Mouse (Mus musculus): ENCODE results near the gene Gm21834. TPM values are rescaled to one million over a fixed set of nuclear protein-coding genes. Genes with fewer than 3 reads are reported as not detected.

Gm21834 gene
- not detected in 2 replicates for polyA plus RNA-seq (2012; ENCODE audit: insufficient read depth, low replicate concordance)

DNA sequence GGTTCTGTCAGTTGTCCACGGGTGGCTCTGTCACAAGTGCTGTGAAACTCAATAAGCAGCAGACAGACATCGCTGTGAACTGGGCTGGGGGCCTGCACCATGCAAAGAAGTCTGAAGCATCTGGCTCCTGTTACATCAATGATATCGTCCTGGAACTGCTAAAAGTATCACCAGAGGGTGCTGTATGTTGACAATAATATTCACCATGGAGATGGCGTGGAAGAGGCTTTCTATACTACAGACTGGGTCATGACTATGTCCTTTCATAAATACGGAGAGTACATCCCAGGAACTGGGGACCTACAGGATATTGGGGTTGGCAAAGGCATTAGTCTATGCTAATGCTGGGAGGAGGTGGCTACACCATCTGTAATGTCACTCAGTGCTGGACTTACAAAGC lies at the start of gene Gm21834:
Gene Gm21834, minus strand, starts transcription at position 101 of the 400 bp plus-strand sequence.
- Histone ChIP-seq H3K4me3 (replicated peaks) (no peak within 1 kb of the TSS), H3K36me3 (replicated peaks; ENCODE audit: low read length) (no peaks in the 10 kb centered on the region), H3K9me3 (no peaks in the 10 kb centered on the region), H3K4me1 (no peaks in the 10 kb centered on the region), H3K27me3 (replicated peaks) (no peaks in the 10 kb centered on the region)
- TF ChIP-seq FLI1 (IDR thresholded peaks at IDR 0.05; ENCODE audit: low read length) = no peak
- TF ChIP-seq GATA1 (IDR thresholded peaks at IDR 0.05; ENCODE audit: borderline replicate concordance, low read length) = no peak

DNA sequence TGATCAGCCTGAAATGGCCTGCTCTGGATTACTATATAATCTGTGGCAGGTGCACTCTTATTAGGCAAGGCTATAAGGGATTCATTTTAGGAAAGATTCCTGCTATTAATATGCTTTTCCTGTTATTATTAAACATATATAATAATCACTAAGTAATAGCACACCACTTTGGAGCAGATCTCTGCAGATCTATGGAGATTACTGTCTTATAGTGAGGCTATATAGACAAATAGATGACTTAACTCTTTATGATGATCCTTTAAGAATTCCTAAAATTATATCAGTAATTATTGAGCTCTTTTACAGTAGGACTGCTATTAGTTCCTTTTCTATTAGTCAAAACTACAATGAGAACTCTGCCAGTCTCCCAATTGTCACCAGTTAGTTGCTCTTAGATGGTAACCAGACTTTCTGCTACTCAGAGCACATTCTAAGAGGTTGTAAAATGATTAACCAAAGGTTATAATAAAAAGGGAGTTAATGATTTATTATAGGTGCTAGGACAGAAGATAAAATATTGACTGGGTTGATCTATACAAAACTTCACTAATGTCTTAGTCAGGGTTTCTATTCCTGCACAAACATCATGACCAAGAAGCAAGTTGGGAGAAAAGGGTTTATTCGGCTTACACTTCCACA lies 46.3 kb upstream of the Gm21834 start:
- peaks cover 4% of the 10 kb centered on the region; the same call in 1 of the 2 replicates for H3K9me3 ChIP-seq
- TF ChIP-seq FLI1 (IDR thresholded peaks at IDR 0.05; ENCODE audit: low read length) = no peak
- TF ChIP-seq GATA1 (IDR thresholded peaks at IDR 0.05; ENCODE audit: borderline replicate concordance, low read length) = no peak
- H3K36me3 ChIP-seq (replicated peaks; ENCODE audit: low read length) = no peaks in the 10 kb centered on the region
- H3K27me3 ChIP-seq (replicated peaks) = no peaks in the 10 kb centered on the region
- H3K4me3 ChIP-seq (replicated peaks) = no peak overlapping the region
- H3K4me1 ChIP-seq = no peaks in the 10 kb centered on the region

DNA sequence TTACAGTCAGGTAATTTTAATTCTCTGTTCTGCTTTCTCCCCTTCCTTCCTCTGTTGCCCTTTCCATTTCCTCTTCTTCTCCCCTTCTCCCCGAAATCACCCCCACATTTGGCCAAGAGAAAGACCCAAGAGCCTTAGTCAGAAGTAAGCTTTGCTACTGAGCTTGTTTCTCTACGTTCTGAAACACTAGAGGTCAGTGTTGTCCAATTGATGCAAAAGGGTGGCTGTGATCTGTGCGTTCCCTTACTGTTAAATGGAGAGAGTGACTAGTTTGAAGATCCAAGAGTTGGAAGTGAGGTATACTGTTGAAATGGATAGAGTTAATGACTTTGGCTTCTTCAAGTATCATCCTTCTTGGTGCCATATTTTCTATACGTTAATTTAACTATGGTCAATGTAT lies 28.9 kb upstream of the Gm21834 start:
- Histone ChIP-seq H3K4me1 (no peaks in the 10 kb centered on the region), H3K27me3 (replicated peaks) (no peaks in the 10 kb centered on the region), H3K4me3 (replicated peaks) (no peak overlapping the region), H3K9me3 (no peaks in the 10 kb centered on the region), H3K36me3 (replicated peaks; ENCODE audit: low read length) (no peaks in the 10 kb centered on the region)
- TF ChIP-seq FLI1 (IDR thresholded peaks at IDR 0.05; ENCODE audit: low read length) (no peak), GATA1 (IDR thresholded peaks at IDR 0.05; ENCODE audit: borderline replicate concordance, low read length) (no peak)

DNA sequence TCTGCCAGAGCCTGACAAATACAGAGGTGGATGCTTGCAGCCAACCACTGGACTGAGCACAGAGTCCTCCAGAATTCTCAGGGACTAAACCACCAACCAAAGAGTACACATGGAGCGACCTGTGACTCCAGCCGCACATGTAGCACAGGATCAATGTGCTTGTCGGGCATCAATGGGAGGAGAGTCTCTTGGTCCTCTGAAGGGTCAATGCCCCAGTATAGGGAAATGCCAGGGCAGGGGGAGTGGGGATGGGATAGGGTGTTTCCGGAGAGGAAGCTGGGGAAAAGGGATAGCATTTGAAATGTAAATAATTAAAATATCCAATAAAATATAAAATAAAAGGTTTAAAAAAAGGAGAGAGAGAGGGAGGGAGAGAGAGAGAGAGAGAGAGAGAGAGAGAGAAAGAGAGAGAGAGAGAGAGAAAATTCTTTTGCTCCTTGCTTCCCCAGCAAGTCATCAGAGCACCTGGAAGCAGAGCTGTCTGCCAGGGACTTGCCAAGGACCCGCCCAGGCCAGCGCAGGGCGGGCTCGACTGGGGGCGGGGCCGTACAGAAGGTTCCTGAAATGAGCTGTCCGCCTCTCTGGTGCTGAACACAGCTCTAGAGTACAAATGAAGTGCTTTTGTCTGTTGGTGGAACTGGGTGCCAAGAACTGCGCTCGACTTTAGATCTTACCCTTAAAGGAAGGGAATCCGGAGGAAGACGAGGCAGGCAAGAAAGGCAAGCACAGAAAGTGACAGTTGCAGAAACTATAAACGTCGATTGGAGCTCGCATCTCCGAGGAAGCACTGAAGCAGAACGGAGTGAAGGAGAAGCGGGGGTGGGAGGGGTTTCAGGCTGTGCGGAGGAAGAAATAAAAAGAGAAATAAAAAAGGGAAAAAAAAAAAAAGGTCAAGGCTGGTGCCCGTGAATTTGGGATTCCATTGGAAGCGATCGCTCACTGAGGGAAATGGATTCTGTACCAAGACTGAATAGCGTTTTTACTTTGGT lies 26.9 kb upstream of the Gm21834 start, which contains the start of gene Cntnap5c:
Gene Cntnap5c, plus strand, starts transcription at position 949 of the 989 bp plus-strand sequence.
- H3K27me3 ChIP-seq (replicated peaks) = no peaks in the 10 kb centered on the region
- no peaks in the 10 kb centered on the region for H3K9me3 ChIP-seq
- TF ChIP-seq GATA1 (IDR thresholded peaks at IDR 0.05; ENCODE audit: borderline replicate concordance, low read length) (no peak), FLI1 (IDR thresholded peaks at IDR 0.05; ENCODE audit: low read length) (no peak)
- no peaks in the 10 kb centered on the region for H3K4me1 ChIP-seq
- no peak within 1 kb of the TSS for H3K4me3 ChIP-seq (replicated peaks)
- H3K36me3 ChIP-seq (replicated peaks; ENCODE audit: low read length) = no peaks in the 10 kb centered on the region

DNA sequence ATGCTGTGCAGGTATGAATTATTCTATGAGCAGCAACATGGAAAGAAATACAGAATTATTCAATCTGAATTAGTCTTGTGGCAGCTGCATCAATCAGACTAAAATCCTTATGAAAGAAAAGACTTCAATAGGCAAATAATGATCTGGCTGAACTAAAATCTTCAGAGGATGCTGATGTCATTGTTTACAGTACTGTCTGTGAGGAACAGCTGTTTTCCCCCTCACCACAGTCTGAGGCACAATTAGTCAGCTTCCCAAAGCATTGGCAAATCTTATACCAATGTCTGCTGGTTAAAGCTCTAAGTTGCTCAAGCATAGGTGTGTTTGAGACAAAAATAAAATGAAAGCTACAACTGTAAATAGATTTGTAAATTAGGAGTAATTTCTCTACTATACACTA lies 25.3 kb upstream of the Gm21834 start:
- no peak overlapping the region for H3K4me3 ChIP-seq (replicated peaks)
- no peaks in the 10 kb centered on the region for H3K36me3 ChIP-seq (replicated peaks; ENCODE audit: low read length)
- H3K4me1 ChIP-seq = no peaks in the 10 kb centered on the region
- H3K27me3 ChIP-seq (replicated peaks) = no peaks in the 10 kb centered on the region
- TF ChIP-seq GATA1 (IDR thresholded peaks at IDR 0.05; ENCODE audit: borderline replicate concordance, low read length) (no peak), FLI1 (IDR thresholded peaks at IDR 0.05; ENCODE audit: low read length) (no peak)
- no peaks in the 10 kb centered on the region for H3K9me3 ChIP-seq

DNA sequence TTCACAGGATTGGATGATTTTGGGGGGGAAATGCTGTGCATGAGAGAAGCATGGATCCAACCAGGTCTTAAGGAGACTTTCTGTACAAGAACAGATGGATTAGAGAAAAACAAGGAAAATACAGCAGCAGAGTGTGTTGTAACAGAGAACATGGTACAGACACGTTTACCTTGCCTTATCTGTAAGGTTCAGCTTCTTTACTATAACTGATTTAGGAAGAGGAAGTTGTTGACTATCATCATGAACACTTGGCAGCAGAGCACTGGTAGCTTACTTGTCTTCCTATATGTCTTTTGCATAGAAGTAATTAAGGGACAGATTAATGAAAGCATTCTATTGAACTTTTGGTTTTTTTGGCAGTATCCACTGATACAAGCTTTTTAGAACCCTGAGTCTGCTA lies 16.0 kb upstream of the Gm21834 start:
- Histone ChIP-seq H3K27me3 (replicated peaks) (no peaks in the 10 kb centered on the region), H3K4me1 (no peaks in the 10 kb centered on the region), H3K4me3 (replicated peaks) (no peak overlapping the region), H3K9me3 (no peaks in the 10 kb centered on the region), H3K36me3 (replicated peaks; ENCODE audit: low read length) (no peaks in the 10 kb centered on the region)
- TF ChIP-seq GATA1 (IDR thresholded peaks at IDR 0.05; ENCODE audit: borderline replicate concordance, low read length) (no peak), FLI1 (IDR thresholded peaks at IDR 0.05; ENCODE audit: low read length) (no peak)

DNA sequence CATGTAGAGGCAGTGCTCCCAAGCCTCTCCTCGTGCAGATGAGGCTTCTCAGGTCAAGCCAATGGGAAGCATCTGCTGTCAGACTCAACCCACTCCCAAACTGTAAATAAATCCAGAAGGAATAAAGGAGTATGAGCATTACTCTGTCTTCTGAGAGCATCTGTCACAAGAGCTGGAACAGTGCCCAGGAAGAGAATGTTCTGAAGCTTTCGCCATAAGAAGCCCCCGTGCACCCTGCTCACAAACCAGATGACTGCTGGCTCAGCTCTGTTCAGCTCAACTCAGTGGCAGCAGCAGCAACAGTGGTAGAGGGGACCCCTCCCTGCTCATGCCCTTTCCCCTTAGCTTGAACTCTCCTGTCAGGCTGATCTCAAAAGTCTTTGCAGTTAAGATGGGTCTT lies 47.2 kb downstream of the Gm21834 start:
- no peak for TF ChIP-seq FLI1 (IDR thresholded peaks at IDR 0.05; ENCODE audit: low read length)
- no peak for TF ChIP-seq GATA1 (IDR thresholded peaks at IDR 0.05; ENCODE audit: borderline replicate concordance, low read length)
- no peaks in the 10 kb centered on the region for H3K36me3 ChIP-seq (replicated peaks; ENCODE audit: low read length)
- peaks cover 11% of the 10 kb centered on the region; the same call in 1 of the 2 replicates for H3K9me3 ChIP-seq
- H3K4me1 ChIP-seq = no peaks in the 10 kb centered on the region
- H3K27me3 ChIP-seq (replicated peaks) = no peaks in the 10 kb centered on the region
- no peak overlapping the region for H3K4me3 ChIP-seq (replicated peaks)

Other genes starting within 250 kb of the Gm21834 start
- not detected in 2 replicates for gene Vmn2r120, start 196.7 kb downstream of the Gm21834 start, polyA plus RNA-seq (2012; ENCODE audit: insufficient read depth, low replicate concordance)
- gene Cntnap5c, start 27.4 kb upstream of the Gm21834 start, polyA plus RNA-seq (2012; ENCODE audit: insufficient read depth, low replicate concordance) = not detected in 2 replicates

Data from megakaryocyte, embryonic 14.5 days (primary cell).